Mouse (Mus musculus) kidney, adult 8-10 months (tissue): ENCODE measurements at regions not wholly inside any gene's neighbourhood (a gene's known extent, or its start where the extent isn't known, plus 50 kb on each side); places are given as distances from the start of the nearest gene placed in this dataset.
A peak's percentile ranks its signal among the peaks of the same experiment; 100 is the strongest.

Experiments
- DNase-seq, 2 experiments: peaks; one replicate each; pipeline ENCODE4 v3.0.0; 2022

- no peak for DNase-seq
Observed at GRCm38 (mm10) chr2:61452581-61452980, 125.8 kb upstream of the Tank start.

- DNase-seq, result no peak
Observed at GRCm38 (mm10) chr2:61450731-61451130, 127.7 kb upstream of the Tank start.

DNA sequence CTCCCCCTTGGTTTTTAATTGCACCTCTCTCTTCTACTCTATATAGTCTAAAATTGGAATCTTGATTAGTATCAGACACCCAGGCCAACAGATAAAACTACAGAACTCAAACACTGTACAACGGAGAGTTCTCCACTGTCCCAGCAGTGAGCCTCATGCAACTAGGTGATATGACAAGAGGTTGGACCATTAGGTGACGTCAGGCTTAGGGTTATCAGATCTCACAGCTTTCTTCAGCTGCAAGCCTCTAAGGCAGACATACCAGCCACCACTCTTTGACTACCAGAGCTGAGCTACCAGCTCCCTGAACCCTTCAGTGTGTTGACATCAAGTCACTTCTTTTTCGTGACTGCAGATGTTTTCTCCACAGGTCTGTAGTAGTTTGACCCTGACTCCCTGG is 141.8 kb upstream of the Tank start:
- no peak for DNase-seq

DNA sequence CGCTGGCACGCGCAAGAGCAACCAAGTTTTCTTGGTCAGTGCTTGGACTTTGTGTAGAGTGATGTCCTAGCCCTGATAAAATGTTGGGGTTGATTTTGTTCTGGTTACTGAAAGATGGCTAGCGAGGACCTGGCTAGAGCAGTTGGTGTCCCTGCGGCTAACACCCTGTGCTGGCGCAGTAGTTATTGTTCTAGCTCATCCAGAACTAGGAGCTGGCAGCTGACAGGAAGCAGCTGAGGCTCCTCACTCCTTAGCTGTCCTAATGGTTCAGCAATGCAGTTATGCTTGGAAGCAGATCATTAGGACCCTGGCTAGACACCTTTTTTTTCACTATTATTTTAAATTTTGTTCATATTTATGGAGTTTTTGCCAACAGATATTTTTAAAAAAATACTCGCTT is 170.5 kb upstream of the Tank start:
- DNase-seq, result no peak

GRCm38 (mm10) chr2:61406104-61406751 is 172.2 kb upstream of the Tank start:
- DNase-seq, result no peak

- DNase-seq, result no peak
Observed at GRCm38 (mm10) chr2:61405261-61405660, 173.1 kb upstream of the Tank start.

DNA sequence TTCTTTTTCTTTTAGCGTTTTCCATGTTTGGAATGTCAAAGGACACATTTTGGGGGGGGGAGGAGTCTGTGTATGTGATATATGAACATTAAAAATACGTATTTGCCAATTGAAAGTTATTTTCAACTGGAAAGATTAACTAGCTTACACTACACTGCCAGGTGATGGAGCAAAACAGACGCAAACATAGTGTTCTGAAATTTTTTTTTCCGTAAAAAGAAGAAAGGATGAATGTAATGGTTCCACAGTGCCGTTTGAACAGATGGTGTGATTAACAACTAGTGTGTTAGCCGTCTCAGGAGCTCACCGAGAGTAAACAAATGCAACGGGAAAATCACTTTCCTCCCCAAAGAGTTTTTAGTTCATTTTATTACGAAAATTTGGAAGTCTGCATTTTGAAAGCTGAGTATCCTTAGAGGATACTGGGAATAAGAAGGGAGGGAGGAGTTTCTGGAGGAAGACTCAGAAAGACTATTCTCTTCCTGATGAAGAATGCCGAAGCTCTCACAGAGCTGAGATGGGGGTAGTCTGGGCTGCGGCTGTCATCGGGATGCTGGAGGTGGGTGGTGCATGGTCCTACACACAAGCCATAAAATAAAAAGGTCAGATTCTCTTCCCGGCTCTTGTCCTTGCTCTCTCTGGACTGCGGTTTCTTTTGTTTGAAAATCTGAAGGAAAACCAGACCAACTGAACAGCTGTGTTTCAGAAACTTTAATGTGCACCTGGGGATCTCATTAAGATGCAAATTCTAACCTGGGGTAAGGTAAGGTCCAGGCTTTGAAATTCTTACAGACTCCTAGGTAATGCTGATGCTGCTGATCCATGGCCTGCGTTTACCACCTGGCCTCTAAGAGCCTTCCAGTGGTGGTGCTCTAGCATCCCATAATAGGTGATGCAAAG is 175.5 kb upstream of the Tank start:
- peak in 1 of 2 experiments; percentile 3 for DNase-seq

DNA sequence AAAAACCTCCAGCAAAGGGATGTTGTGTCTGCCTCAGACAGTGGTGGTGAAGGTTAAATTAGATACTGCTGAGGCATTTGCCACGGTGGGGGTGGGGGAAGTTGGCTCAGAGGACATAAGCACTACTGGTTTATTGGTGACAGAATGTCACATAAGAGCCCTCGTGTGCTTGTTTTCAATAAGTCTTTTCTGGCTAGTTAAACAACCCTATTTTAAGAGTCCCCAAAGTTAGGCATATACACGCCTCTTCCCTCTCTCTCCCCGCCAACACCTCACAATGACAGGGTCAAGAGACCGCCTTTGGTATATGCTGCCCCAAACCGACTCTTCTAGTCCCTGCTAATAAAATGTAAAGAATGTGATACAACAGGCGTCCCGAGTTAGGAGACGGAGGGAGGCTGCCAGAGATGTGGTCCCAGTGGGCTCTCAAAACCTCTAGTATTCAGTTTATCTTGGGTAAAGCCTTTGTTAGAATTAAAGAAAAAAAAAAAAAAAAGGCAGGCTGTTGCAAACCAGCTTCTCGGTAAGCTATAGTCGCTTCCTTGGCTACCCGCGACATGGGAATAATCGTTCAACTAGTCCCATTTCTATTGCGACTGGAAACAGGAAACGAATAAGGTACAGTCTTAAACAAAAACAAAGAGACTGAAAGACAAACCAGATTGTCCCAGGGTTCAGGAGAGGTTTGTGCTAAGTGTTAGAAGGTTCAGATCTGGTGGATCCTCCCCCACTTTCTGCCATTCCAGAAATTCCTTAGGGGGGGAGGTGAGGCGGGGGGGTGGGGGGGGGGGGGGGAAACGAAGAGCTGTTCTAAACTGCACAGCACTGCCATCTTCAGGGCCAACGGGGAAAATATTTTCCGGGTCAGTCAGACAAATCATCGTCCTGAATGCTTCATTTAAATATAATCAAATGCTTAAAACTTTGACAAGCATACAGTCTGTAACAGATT is 176.5 kb upstream of the Tank start:
- DNase-seq, result peak; percentile 73 to 77

GRCm38 (mm10) chr2:61398633-61399032 is 179.8 kb upstream of the Tank start:
- DNase-seq, result no peak

DNA sequence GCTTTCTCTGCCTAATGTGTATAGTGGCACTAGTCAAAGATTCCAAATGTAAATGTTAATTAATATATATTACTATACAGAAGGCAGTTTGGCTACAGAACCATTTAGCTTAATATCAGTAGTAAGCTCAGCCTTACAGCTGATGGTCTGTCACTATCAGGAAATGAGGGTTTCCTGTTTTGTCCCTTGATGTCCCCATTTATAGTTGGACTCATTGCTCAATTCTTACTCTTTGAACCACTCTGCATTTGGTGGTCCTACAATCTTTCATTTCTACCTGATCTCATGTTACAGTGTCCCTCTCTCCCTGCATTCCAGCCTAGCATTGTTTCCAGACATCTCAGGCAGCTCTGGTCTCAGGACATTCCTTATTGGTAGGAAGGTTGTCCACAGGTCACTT is 188.8 kb upstream of the Tank start:
- DNase-seq, result no peak

DNA sequence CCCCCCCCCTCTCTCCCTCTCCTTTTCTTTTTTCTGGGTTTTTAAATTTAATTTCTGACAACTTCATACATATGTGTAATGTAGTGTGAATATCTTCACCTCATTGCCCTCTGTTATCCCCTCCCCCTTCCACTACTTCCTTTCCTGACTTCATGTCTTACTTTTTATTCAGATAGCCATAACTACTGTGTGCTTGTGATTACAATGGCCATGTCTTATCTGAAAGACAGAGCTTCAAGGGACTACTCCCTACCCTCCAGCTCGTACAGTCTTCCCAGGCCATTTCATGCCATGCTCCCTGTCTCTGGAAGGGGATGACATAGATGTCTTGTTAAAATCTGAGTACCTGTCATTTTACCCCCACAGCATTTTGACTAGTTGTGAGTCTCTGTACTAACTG is 189.2 kb upstream of the Tank start:
- no peak for DNase-seq

DNA sequence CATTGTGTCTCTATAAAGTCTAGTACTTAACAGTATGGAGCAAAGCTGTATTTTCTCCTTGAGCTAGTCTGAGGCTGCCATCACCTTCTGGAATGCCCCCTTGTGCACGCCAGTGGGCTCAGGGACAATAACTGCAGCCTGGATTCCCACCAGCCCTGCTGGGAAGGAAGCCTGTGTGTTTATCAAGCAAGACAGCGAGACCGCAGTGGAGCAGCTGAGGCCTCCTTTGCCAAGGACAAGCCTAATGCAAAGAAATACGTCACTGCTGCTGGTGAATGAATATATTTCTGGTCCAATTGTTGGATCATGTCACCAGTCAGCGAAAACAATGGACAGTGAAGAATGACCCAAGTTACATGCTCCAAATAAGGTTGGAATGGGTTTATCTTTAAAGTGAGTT is 190.8 kb upstream of the Tank start:
- DNase-seq, result no peak

GRCm38 (mm10) chr2:61386966-61387365 is 191.4 kb upstream of the Tank start:
- no peak for DNase-seq

- DNase-seq, result no peak
Observed at GRCm38 (mm10) chr2:61384467-61384866, 193.9 kb upstream of the Tank start.

- DNase-seq, result no peak
Observed at GRCm38 (mm10) chr2:61383744-61384295, 194.6 kb upstream of the Tank start.

DNA sequence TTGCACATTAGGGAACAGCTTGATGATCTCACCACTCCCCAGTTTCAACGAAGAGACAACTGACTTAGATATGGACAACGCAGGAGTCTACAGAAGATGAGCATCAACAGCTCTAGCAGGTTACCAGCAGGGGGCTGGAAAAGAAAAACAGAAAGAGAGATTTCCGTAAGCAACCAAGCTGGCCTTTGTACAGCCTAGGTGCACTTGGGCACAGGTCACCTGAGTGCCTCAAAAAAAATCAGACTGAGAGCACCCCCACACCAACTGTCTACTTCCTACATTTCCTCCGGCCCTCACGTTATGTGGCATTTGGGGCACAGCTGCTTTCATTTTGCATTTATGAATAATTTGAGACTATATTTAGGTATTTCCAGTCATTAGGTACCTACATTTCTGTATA is 199.3 kb upstream of the Tank start:
- no peak for DNase-seq

- no peak for DNase-seq
Observed at GRCm38 (mm10) chr2:61378297-61378696, 200.1 kb upstream of the Tank start.

DNA sequence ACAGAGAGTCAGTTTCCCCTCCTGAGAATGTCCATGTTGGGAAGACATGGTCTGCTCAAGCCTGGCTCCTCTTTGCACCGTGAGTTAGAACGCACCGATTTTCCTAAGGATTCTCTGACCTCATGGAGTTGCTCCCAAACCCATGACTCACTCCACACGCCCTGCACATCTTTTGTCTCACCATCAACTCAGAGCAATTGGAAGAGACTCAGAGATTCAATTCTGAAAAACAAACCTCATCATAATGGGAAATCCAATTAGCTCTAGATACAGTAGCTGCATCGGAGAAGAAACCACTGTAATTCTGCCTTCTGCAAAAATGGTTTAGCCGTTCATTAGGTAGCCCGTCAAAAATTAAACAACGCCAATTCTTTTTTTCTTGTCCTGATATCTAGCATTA is 200.6 kb upstream of the Tank start:
- no peak for DNase-seq

- DNase-seq, result peak; percentile 35 to 40
Observed at GRCm38 (mm10) chr2:61362606-61363005, 215.8 kb upstream of the Tank start.

- peak; percentile 4 to 13 for DNase-seq
Observed at GRCm38 (mm10) chr2:61361394-61361793, 217.0 kb upstream of the Tank start.

DNA sequence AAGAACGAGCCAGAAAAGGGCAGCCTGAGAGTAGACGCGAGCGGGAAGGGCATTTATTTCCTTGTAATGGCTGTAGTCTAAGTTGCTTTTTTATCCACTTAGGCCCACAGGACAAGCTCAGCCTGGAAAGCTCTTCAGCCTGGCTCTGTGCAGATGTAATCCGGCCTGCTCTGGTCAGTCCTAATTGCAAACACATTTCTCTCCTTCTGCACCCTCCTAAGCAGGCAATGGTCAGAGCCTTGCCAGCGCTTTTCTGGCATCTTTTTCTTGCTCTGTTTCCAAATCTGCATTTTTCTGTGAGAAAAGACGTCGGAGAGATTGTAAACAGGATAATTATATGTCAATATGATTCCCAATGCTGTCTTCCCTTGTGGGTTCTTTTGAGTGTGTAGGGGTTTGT is 224.3 kb upstream of the Tank start:
- DNase-seq, result peak in 1 of 2 experiments; percentile 4

GRCm38 (mm10) chr2:61347451-61347850 is 230.9 kb upstream of the Tank start:
- no peak for DNase-seq
